Mouse (Mus musculus) mouse embryonic stem cell (cell line): ENCODE data around the gene Rpn2.

ENCODE experiments used
- in situ Hi-C, 2 experiments: fragments of 300-500 bp; cut with MboI; formaldehyde crosslinking; loops; 1 replicate in 1 of 2; 3 replicates in 1 of 2; pipeline ENCODE4 v1.14.3; 2019 to 2020; ENCODE audit warnings: low sequenced_read_pairs in 2 of 2, low pct_unique_long_range_greater_than_20kb in 1 of 2, mixed read lengths in 1 of 2; ENCODE audit not compliant: unreplicated experiment in 1 of 2

Rpn2 gene

GRCm38 (mm10) chr2:157278717-157279415 lies at the start of gene Rpn2:
Gene Rpn2, plus strand, starts transcription at chr2:157279017.
- in situ Hi-C loops: no loop called here

GRCm38 (mm10) chr2:157235946-157236345 lies 42.9 kb upstream of the Rpn2 start:
- in situ Hi-C loops: no loop called here

- in situ Hi-C loops: no loop called here
These were observed 33.8 kb upstream of the Rpn2 start for GRCm38 (mm10) chr2:157245001-157245400.

- in situ Hi-C loops: no loop called here
These were observed 33.2 kb upstream of the Rpn2 start for GRCm38 (mm10) chr2:157245603-157246002.

GRCm38 (mm10) chr2:157248111-157248510 lies 30.7 kb upstream of the Rpn2 start:
- in situ Hi-C loops: no loop called here

- in situ Hi-C loops: no loop called here
These were observed 19.1 kb upstream of the Rpn2 start for GRCm38 (mm10) chr2:157259720-157260119.

- in situ Hi-C loops: no loop called here
These were observed 16.9 kb upstream of the Rpn2 start for GRCm38 (mm10) chr2:157261930-157262329.

GRCm38 (mm10) chr2:157262506-157262905 lies 16.3 kb upstream of the Rpn2 start:
- in situ Hi-C loops: no loop called here

- in situ Hi-C loops: no loop called here
These were observed 15.7 kb upstream of the Rpn2 start for GRCm38 (mm10) chr2:157263101-157263500.

GRCm38 (mm10) chr2:157263832-157264231 lies 15.0 kb upstream of the Rpn2 start:
- in situ Hi-C loops: no loop called here

- in situ Hi-C loops: no loop called here
These were observed 591 bp downstream of the Rpn2 start, which contains the start of gene Mroh8 for GRCm38 (mm10) chr2:157279416-157279800. Gene Mroh8, minus strand, starts transcription at chr2:157279549.

GRCm38 (mm10) chr2:157283321-157283720 lies 4.5 kb downstream of the Rpn2 start:
- in situ Hi-C loops: no loop called here

- in situ Hi-C loops: loop anchor here in 1 of 2 experiments (5.0 kb wide), 1 partner anchor 35 kb away; no protein-coding TSS in a partner anchor
These were observed 8.7 kb downstream of the Rpn2 start for GRCm38 (mm10) chr2:157287542-157287941.

GRCm38 (mm10) chr2:157288996-157289395 lies 10.2 kb downstream of the Rpn2 start:
- in situ Hi-C loops: loop anchor here in 1 of 2 experiments (5.0 kb wide), 1 partner anchor 33 kb away; no protein-coding TSS in a partner anchor

GRCm38 (mm10) chr2:157292093-157292492 lies 13.3 kb downstream of the Rpn2 start:
- in situ Hi-C loops: no loop called here

GRCm38 (mm10) chr2:157296105-157296689 lies 17.4 kb downstream of the Rpn2 start:
- in situ Hi-C loops: no loop called here

- in situ Hi-C loops: no loop called here
These were observed 21.2 kb downstream of the Rpn2 start for GRCm38 (mm10) chr2:157300051-157300450.

- in situ Hi-C loops: no loop called here
These were observed 24.3 kb downstream of the Rpn2 start for GRCm38 (mm10) chr2:157303096-157303495.

- in situ Hi-C loops: no loop called here
These were observed 27.5 kb downstream of the Rpn2 start for GRCm38 (mm10) chr2:157306091-157307032.
